Mouse (Mus musculus) kidney, embryonic 14.5 days (tissue): ENCODE data around the gene Mpv17l2. TPM values are rescaled to one million over a fixed set of nuclear protein-coding genes. Genes with fewer than 3 reads are reported as not detected.
A peak's percentile ranks its signal among the peaks of the same experiment; 100 is the strongest.

Experiments
- ATAC-seq: fragments of 200-750 bp; cut with Nextera tagmentation; 2 replicates; pipeline ENCODE4 v1.8.0; 2017; ENCODE audit warnings: moderate number of reproducible peaks, mild to moderate bottlenecking, moderate TSS enrichment, moderate library complexity; ENCODE audit not compliant: low FRiP score, low TSS enrichment
- H3K27ac ChIP-seq: fragments of 300-500 bp; sonication (generic); 2 replicates; pipeline ENCODE4 v1.5.1; 2014; ENCODE audit warnings: low read depth, mild to moderate bottlenecking, low read length, moderate library complexity, mixed read lengths
- H3K27me3 ChIP-seq: fragments of 300-500 bp; sonication (generic); 2 replicates; pipeline ENCODE4 v1.6.1; 2014; ENCODE audit warnings: mild to moderate bottlenecking, low read length; ENCODE audit not compliant: control insufficient read depth, insufficient read depth
- H3K36me3 ChIP-seq: fragments of 300-500 bp; sonication (generic); 2 replicates; pipeline ENCODE4 v1.6.1; 2014; ENCODE audit warnings: low read length, mixed read lengths; ENCODE audit not compliant: control insufficient read depth, insufficient read depth
- H3K4me1 ChIP-seq: fragments of 300-500 bp; sonication (generic); 2 replicates; pipeline ENCODE4 v1.6.1; 2014; ENCODE audit warnings: low read length, mixed read lengths; ENCODE audit not compliant: control insufficient read depth, insufficient read depth
- H3K4me2 ChIP-seq: fragments of 300-500 bp; sonication (generic); replicated peaks from 2 replicates; pipeline ENCODE4 v1.6.1; 2014; ENCODE audit warnings: low read depth, mild to moderate bottlenecking, low read length
- H3K4me3 ChIP-seq: fragments of 300-500 bp; sonication (generic); 2 replicates; pipeline ENCODE4 v1.5.1; 2014; ENCODE audit warnings: mild to moderate bottlenecking, low read length
- H3K9ac ChIP-seq: fragments of 300-500 bp; sonication (generic); 2 replicates; pipeline ENCODE4 v1.6.1; 2014; ENCODE audit warnings: low read depth, mild to moderate bottlenecking, low read length, moderate library complexity
- H3K9me3 ChIP-seq: fragments of 300-500 bp; sonication (generic); 2 replicates; pipeline ENCODE4 v1.6.1; 2016; ENCODE audit warnings: low read length; ENCODE audit not compliant: control insufficient read depth
- WGBS: fragments of 180-500 bp; shearing (Covaris S2); extraction: QIAGEN DNeasy Blood & Tissue Kit; methylation state at CpG from one replicate; pipeline ENCODE4 v1.1.7; 2014; 5-methylcytosine and 5-hydroxymethylcytosine counted together
- polyA plus RNA-seq: library from polyadenylated mRNA; unstranded; fragments of >200 nt; fragmentation: Nextera tagmentation; extraction: Ambion mirVana; gene quantifications from 2 replicates; pipeline ENCODE4 v1.2.1, GENCODE M21; 2014

Mpv17l2 gene
- polyA plus RNA-seq, 1 experiment from 2014 or later, result 52.7 TPM

DNA sequence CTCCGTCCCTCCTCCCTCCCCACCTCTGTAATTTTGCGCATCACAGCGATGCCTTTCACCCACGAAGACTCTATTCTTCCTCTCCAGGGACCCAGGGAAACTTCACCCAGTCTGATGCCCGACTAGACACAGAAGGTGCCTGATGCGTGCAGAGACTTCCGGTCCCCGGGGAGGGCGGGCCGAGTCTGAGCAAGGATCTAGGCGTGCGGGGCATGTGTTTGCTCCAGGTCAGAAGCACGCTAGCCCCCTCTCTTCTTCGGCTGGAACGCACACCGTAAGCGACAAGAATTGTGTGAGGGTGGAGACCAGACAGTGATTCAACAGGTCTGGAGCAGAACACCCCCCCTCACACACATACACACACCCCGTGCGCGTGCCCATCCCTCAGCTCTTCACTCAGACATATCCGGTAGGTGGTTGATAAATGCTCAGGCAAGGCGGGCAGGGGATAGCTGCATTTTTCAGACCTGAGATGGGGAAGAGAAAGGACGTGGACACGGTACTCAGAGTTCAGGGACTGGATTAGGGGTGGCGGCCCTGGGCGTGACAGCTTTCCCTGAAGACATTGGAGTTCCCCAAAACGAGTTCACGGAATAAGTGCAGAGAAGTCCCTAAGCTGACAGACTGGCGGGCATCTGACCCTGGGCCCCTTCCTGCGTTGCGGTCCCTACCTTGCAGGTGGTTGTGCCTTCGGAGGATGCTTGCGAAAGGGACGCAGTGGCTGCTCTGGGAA is 5.3 kb upstream of the Mpv17l2 start:
- Histone ChIP-seq H3K36me3 (peaks cover 41% of the 10 kb centered on the region), H3K4me2 (peak overlapping the region; percentile 93), H3K27ac (peak overlapping the region; percentile 76), H3K9me3 (no peaks in the 10 kb centered on the region), H3K9ac (peak overlapping the region; percentile 57), H3K4me1 (peaks cover 13% of the 10 kb centered on the region; the same call in 1 of the 2 replicates), H3K27me3 (no peaks in the 10 kb centered on the region), H3K4me3 (peak overlapping the region; percentile 53)
- WGBS, result under 1% methylated on average over 34 of the region's 34 CpGs
- ATAC-seq, result 0 out of 2 replicates have a peak, but pooled peaks have one; percentile 1

DNA sequence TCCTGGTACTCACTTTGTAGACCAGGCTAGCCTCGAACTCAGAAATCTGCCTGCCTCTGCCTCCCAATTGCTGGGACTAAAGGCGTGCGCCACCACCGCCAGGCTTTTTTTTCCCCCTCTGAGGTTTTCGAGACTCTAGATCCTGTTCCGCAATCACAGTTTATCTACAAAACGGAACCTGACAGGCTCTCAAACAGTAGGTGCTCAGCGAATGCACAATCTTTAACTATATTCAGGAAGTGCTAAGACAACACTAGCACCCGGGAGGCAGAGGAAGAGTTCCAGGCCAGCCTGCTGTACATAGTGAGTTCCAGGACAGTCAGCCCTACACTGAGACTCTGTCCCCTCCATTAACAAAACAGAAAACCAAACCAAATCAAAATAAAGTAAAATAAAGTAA is 4.6 kb upstream of the Mpv17l2 start:
- WGBS, result 81% methylated on average over 9 of the region's 9 CpGs
- peak overlapping the region; percentile 53; the same call in 1 of the 2 replicates for H3K4me3 ChIP-seq
- peaks cover 15% of the 10 kb centered on the region; the same call in 1 of the 2 replicates for H3K4me1 ChIP-seq
- no peaks in the 10 kb centered on the region for H3K9me3 ChIP-seq
- no peak overlapping the region for H3K9ac ChIP-seq
- H3K4me2 ChIP-seq, result peak overlapping the region; percentile 93
- H3K27ac ChIP-seq, result no peak overlapping the region
- no peaks in the 10 kb centered on the region for H3K27me3 ChIP-seq
- H3K36me3 ChIP-seq, result peaks cover 35% of the 10 kb centered on the region
- no peak for ATAC-seq

DNA sequence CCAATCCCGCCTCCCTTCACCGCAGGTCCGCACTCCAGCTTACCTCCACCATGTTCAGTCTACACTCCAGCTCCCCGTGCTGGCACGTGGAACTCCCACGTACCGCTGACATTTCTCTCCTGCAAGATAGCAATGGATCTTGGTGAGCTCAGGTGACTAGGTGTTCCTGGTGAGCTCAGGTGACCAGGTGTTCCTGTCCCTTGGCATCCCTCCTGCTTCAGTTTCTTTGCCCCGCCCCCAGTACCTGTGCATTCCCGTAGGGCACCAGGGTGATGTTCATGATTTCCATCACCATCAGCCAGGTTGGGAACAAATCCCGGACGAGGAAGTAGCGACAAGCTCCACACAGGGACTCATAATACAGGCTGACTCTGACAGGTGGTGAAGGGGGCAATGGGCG is 3.9 kb upstream of the Mpv17l2 start:
- Histone ChIP-seq H3K9me3 (no peaks in the 10 kb centered on the region), H3K36me3 (peaks cover 28% of the 10 kb centered on the region), H3K4me2 (no peak overlapping the region), H3K27me3 (no peaks in the 10 kb centered on the region), H3K4me3 (no peak overlapping the region), H3K27ac (no peak overlapping the region; the same call in 1 of the 2 replicates), H3K9ac (no peak overlapping the region), H3K4me1 (peaks cover 21% of the 10 kb centered on the region)
- 92% methylated on average over 13 of the region's 13 CpGs for WGBS
- ATAC-seq, result no peak

- peaks cover 28% of the 10 kb centered on the region for H3K4me1 ChIP-seq
Measured at GRCm38 (mm10) chr8:70764026-70764425, 3.3 kb upstream of the Mpv17l2 start.

DNA sequence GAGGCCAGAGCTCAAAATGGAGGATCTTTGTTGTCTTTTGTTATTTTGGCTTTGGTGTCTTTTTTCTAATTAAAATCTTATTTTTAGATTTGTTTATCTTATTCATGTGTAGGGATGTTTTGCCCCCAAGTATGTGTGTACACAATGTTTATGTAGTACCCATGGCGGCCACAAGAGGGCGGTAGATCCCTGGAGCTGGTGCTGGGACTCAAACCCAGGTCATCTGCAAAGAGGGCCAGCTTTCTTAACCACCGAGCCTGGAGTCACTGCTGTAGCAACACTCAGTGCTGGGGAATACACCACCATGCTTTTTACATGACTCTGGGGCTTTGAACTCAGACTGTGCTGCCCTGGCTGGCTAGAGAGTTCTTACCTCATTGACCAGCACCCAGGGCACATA is 2.6 kb upstream of the Mpv17l2 start:
- ATAC-seq, result no peak
- Histone ChIP-seq H3K27ac (no peak overlapping the region), H3K27me3 (no peaks in the 10 kb centered on the region), H3K9ac (no peak overlapping the region), H3K9me3 (no peaks in the 10 kb centered on the region), H3K36me3 (peaks cover 18% of the 10 kb centered on the region), H3K4me1 (peaks cover 33% of the 10 kb centered on the region), H3K4me2 (no peak overlapping the region), H3K4me3 (no peak overlapping the region)
- 6% methylated on average over 3 of the region's 3 CpGs for WGBS

More at GRCm38 (mm10) chr8:70764026-70764425, 3.3 kb upstream of the Mpv17l2 start:
- Histone ChIP-seq H3K9me3 (no peaks in the 10 kb centered on the region), H3K4me2 (no peak overlapping the region), H3K4me3 (no peak overlapping the region), H3K36me3 (peaks cover 25% of the 10 kb centered on the region), H3K27ac (no peak overlapping the region), H3K27me3 (no peaks in the 10 kb centered on the region), H3K9ac (no peak overlapping the region)
- WGBS, result 89% methylated on average over 8 of the region's 8 CpGs
- no peak for ATAC-seq

GRCm38 (mm10) chr8:70762118-70762517 is 1.4 kb upstream of the Mpv17l2 start:
- Histone ChIP-seq H3K9ac (no peak overlapping the region), H3K27me3 (no peaks in the 10 kb centered on the region), H3K36me3 (peaks cover 21% of the 10 kb centered on the region; the same call in 1 of the 2 replicates), H3K27ac (no peak overlapping the region), H3K4me1 (peaks cover 31% of the 10 kb centered on the region), H3K4me3 (no peak overlapping the region), H3K4me2 (no peak overlapping the region), H3K9me3 (no peaks in the 10 kb centered on the region)
- no peak for ATAC-seq
- 65% methylated on average over 1 of the region's 1 CpGs for WGBS

DNA sequence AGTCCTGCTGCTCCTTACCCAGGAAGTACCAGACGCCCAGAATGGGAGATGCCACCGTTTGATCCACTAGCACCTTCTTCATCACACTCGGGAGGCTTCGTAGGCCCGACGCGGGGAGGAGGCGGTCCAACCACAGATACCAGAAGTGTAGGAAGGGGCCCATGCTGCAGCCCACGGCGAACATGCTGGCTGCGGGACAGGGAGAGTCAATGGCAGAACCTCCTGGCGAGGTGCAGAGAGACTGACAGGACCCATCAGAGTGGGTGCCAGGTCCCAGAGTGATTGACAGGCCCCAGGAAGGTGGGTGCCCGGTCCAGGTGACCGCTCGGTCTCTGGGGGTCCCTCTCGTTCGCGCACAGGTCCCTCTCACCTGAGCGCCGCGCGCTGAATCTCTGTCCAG is 396 bp downstream of the Mpv17l2 start:
- H3K4me2 ChIP-seq, result peak overlapping the region; percentile 99
- peak overlapping the region; percentile 83 for H3K9ac ChIP-seq
- peaks cover 24% of the 10 kb centered on the region; the same call in 1 of the 2 replicates for H3K36me3 ChIP-seq
- peaks cover 24% of the 10 kb centered on the region for H3K4me1 ChIP-seq
- H3K27me3 ChIP-seq, result no peaks in the 10 kb centered on the region
- H3K9me3 ChIP-seq, result no peaks in the 10 kb centered on the region
- peak overlapping the region; percentile 75 for H3K4me3 ChIP-seq
- under 1% methylated on average over 21 of the region's 22 CpGs for WGBS
- ATAC-seq, result peak; percentile 14; the same call in 1 of the 2 replicates
- H3K27ac ChIP-seq, result peak overlapping the region; percentile 65; the same call in 1 of the 2 replicates

GRCm38 (mm10) chr8:70758616-70759561 is 1.9 kb downstream of the Mpv17l2 start:
- Histone ChIP-seq H3K4me2 (no peak overlapping the region), H3K27ac (no peak overlapping the region), H3K27me3 (no peaks in the 10 kb centered on the region), H3K4me3 (no peak overlapping the region), H3K9ac (no peak overlapping the region), H3K4me1 (peaks cover 27% of the 10 kb centered on the region), H3K9me3 (no peaks in the 10 kb centered on the region), H3K36me3 (peaks cover 18% of the 10 kb centered on the region; the same call in 1 of the 2 replicates)
- ATAC-seq, result no peak
- 64% methylated on average over 19 of the region's 19 CpGs for WGBS
